Mouse (Mus musculus) heart, postnatal 0 days (tissue): ENCODE data around the gene Sipa1l3. TPM values are rescaled to one million over a fixed set of nuclear protein-coding genes. Genes with fewer than 3 reads are reported as not detected.
A peak's percentile ranks its signal among the peaks of the same experiment; 100 is the strongest.

Experiments used
- ATAC-seq: fragments of 200-750 bp; cut with Nextera tagmentation; 2 replicates; pipeline ENCODE4 v1.8.0; 2017; ENCODE audit warnings: low read depth, moderate number of reproducible peaks, moderate library complexity; ENCODE audit not compliant: insufficient read depth
- DNase-seq: peaks from one replicate; pipeline ENCODE4 v3.0.0-alpha.2; 2016; ENCODE audit warnings: low spot score
- H3K27ac ChIP-seq: fragments of 300-500 bp; sonication (generic); 2 replicates; pipeline ENCODE4 v1.5.1; 2014; ENCODE audit warnings: low read depth, mild to moderate bottlenecking
- H3K27me3 ChIP-seq: fragments of 300-500 bp; sonication (generic); 2 replicates; pipeline ENCODE4 v1.6.1; 2014; ENCODE audit warnings: low read length, mixed read lengths; ENCODE audit not compliant: control insufficient read depth, insufficient read depth
- H3K36me3 ChIP-seq: fragments of 300-500 bp; sonication (generic); replicated peaks from 2 replicates; pipeline ENCODE4 v1.6.1; 2014; ENCODE audit warnings: low read length, mixed read lengths; ENCODE audit not compliant: control insufficient read depth, insufficient read depth
- H3K4me1 ChIP-seq: fragments of 300-500 bp; sonication (generic); 2 replicates; pipeline ENCODE4 v1.6.1; 2014; ENCODE audit warnings: antibody characterized with exemption; ENCODE audit not compliant: control insufficient read depth, insufficient read depth
- H3K4me2 ChIP-seq: fragments of 300-500 bp; sonication (generic); 2 replicates; pipeline ENCODE4 v1.6.1; 2014; ENCODE audit warnings: low read depth, mild to moderate bottlenecking, low read length, moderate library complexity
- H3K4me3 ChIP-seq: fragments of 300-500 bp; sonication (generic); 2 replicates; pipeline ENCODE4 v1.5.1; 2014; ENCODE audit warnings: low read depth, low read length
- H3K9ac ChIP-seq: fragments of 300-500 bp; sonication (generic); replicated peaks from 2 replicates; pipeline ENCODE4 v1.6.1; 2014; ENCODE audit warnings: low read depth, low read length, mixed read lengths
- H3K9me3 ChIP-seq: fragments of 300-500 bp; sonication (generic); replicated peaks from 2 replicates; pipeline ENCODE4 v1.6.1; 2016; ENCODE audit warnings: low read length; ENCODE audit not compliant: control insufficient read depth
- CTCF ChIP-seq: IDR thresholded peaks from 2 replicates; pipeline ENCODE4 v1.5.1; 2016; ENCODE audit warnings: antibody characterized with exemption, control low read depth, low read depth
- EP300 ChIP-seq: IDR thresholded peaks from 2 replicates; pipeline ENCODE4 v1.6.1; 2016; ENCODE audit warnings: antibody characterized with exemption, low read depth
- WGBS: fragments of 180-500 bp; shearing (Covaris S2); extraction: QIAGEN DNeasy Blood & Tissue Kit; methylation state at CpG from one replicate; pipeline ENCODE4 v1.1.7; 2014; 5-methylcytosine and 5-hydroxymethylcytosine counted together
- polyA plus RNA-seq: library from polyadenylated mRNA; unstranded; fragments of >200 nt; fragmentation: Nextera tagmentation; extraction: Ambion mirVana; gene quantifications from 2 replicates; pipeline ENCODE4 v1.2.1, GENCODE M21; 2015
- total RNA-seq: library from RNA; depleted of rRNA; stranded (reverse); fragments of >200 nt; gene quantifications from 2 replicates; pipeline ENCODE4 v1.2.3, GENCODE M21; 2014; ENCODE audit warnings: low replicate concordance

Gene Sipa1l3
- total and polyA plus RNA-seq, 2 experiments from 2014 or later = 1.7 to 16.2 TPM

DNA sequence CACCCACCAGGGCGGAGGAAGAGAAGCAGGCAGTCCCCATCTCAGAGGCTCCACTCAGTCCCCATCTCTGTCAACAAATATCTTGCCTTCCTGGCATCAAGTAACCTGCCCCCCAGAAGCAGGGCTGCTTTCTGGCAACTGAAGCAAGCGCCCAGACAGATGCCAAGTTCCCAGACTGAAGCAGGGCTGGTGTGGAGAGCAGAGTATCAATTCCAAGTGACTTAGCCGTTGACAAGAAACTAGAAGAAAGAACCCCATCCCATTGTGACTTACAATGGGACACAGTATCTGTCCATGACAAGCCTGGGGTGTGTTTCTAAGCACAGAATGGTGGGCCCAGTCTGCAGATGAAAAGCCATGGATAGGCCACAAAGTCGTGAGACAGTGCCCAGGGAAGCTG lies 52.7 kb downstream of the Sipa1l3 start:
- H3K4me2 ChIP-seq = no peak overlapping the region
- no peak overlapping the region for H3K4me3 ChIP-seq
- WGBS = 79% methylated on average over 4 of the region's 4 CpGs
- peaks cover 93% of the 10 kb centered on the region for H3K27me3 ChIP-seq
- ATAC-seq (no peak), DNase-seq (no peak)
- no peaks in the 10 kb centered on the region for H3K9me3 ChIP-seq
- 0 out of 2 replicates have a peak, but pooled peaks cover 6% of the 10 kb centered on the region for H3K4me1 ChIP-seq
- H3K36me3 ChIP-seq = no peaks in the 10 kb centered on the region
- TF ChIP-seq CTCF (no peak), EP300 (no peak)
- no peak overlapping the region for H3K27ac ChIP-seq
- H3K9ac ChIP-seq = no peak overlapping the region

- no peak overlapping the region for H3K27ac ChIP-seq
- DNase-seq (no peak), ATAC-seq (no peak)
- 0 out of 2 replicates have a peak, but pooled peaks cover 11% of the 10 kb centered on the region for H3K4me1 ChIP-seq
- no peak overlapping the region for H3K4me2 ChIP-seq
- no peak for TF ChIP-seq CTCF
- no peak for TF ChIP-seq EP300
- H3K4me3 ChIP-seq = no peak overlapping the region
- H3K27me3 ChIP-seq = peaks cover 93% of the 10 kb centered on the region
- H3K9me3 ChIP-seq = no peaks in the 10 kb centered on the region
- H3K9ac ChIP-seq = no peak overlapping the region
- 85% methylated on average over 3 of the region's 3 CpGs for WGBS
- H3K36me3 ChIP-seq = no peaks in the 10 kb centered on the region
Observed at GRCm38 (mm10) chr7:29462820-29463219, 55.6 kb downstream of the Sipa1l3 start.

DNA sequence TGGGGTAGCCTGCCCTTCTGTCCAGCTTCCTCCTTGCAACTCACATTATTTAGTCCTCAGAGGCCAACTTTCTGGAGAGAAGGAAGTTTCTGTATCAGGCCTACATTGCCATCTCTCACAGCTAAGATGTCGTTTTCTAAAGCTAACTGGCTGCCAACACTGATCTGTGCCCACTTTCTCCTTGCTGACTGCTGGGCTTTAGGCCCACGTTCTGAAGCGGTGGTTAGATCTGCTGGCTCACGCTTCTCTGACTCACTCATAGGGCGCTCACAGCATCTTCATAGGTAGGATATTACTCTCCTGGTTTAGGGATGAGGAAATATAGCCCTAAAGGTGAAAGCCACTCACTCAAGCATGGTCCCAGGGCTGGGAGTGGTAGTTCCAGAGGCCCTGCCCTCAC lies 56.3 kb downstream of the Sipa1l3 start:
- no peak overlapping the region for H3K9ac ChIP-seq
- WGBS = 66% methylated on average over 5 of the region's 5 CpGs
- DNase-seq (no peak), ATAC-seq (no peak)
- no peak overlapping the region for H3K27ac ChIP-seq
- no peak overlapping the region for H3K4me3 ChIP-seq
- H3K9me3 ChIP-seq = no peaks in the 10 kb centered on the region
- TF ChIP-seq CTCF = no peak
- no peak for TF ChIP-seq EP300
- peaks cover 93% of the 10 kb centered on the region for H3K27me3 ChIP-seq
- no peaks in the 10 kb centered on the region for H3K36me3 ChIP-seq
- no peak overlapping the region for H3K4me2 ChIP-seq
- 0 out of 2 replicates have a peak, but pooled peaks cover 12% of the 10 kb centered on the region for H3K4me1 ChIP-seq

DNA sequence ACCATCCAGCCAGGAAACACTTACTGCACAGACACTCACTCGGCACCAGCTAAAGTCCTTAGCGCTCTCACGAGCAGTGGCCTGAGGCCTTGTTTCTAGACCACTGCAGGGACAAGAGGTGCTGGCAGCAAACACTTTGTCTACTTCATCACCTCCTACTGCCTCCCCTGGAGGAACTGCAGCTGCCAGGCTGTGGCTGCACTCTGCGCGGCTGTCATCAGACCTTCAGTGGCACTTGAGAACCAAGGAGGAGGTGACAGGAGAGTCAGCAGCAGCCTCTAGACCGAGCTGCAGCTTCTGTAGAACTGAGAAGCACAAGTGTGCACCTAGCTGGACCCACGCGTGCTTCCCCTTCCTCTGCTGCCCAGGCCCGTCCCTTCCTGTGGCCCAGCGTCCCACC lies 56.9 kb downstream of the Sipa1l3 start:
- 0 out of 2 replicates have a peak, but pooled peaks cover 12% of the 10 kb centered on the region for H3K4me1 ChIP-seq
- no peak overlapping the region for H3K4me2 ChIP-seq
- 24% methylated on average over 10 of the region's 10 CpGs for WGBS
- DNase-seq (peak; percentile 83), ATAC-seq (peak; percentile 86)
- no peaks in the 10 kb centered on the region for H3K9me3 ChIP-seq
- TF ChIP-seq CTCF (no peak), EP300 (no peak)
- H3K36me3 ChIP-seq = no peaks in the 10 kb centered on the region
- H3K9ac ChIP-seq = no peak overlapping the region
- peaks cover 93% of the 10 kb centered on the region for H3K27me3 ChIP-seq
- no peak overlapping the region for H3K4me3 ChIP-seq
- 0 out of 2 replicates have a peak overlapping the region, but pooled peaks have one; percentile 7 for H3K27ac ChIP-seq

DNA sequence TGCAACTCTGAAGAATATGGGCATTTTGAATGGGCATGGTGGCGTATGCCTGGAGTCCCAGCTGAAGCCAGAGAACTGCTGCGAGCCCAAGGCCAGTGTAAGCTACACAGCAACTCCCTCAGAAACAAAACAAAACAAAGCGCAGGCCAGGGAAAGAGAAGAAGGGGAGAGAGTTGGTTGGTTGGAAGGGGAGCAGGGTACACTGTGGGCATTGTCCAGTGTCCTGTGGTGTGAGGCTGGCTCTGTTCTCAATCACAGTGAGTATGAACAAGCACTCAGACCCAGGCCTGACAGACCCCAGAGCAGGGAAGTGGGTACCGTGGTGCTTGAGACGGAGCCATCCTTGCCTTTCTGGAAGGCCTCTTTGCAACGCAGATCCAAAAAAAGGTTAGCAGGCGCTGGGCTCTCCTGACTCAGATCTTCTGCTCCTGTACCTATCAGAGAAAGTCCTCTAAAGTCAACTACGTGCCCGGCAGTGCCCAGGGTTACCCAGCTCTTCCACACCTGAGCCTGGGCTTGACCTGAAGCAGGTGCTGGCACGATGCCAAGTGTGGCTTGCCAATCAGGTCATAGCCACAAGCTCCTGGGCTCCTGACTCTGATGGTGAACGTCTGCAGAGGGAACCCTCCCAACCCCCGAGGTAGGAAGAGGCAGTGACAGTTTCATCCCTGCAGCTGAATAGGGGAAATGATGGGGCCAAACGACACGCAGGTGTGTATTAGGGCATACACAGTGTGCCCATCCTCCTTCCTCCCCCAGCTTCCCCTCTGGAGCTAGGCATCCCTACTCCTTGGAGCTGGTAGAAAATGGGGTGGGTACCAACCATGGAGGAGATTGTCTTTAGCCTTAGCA lies 59.3 kb downstream of the Sipa1l3 start:
- DNase-seq (no peak), ATAC-seq (no peak)
- Histone ChIP-seq H3K27me3 (peaks cover 92% of the 10 kb centered on the region), H3K4me1 (0 out of 2 replicates have a peak, but pooled peaks cover 12% of the 10 kb centered on the region), H3K9me3 (no peaks in the 10 kb centered on the region), H3K9ac (no peak overlapping the region), H3K36me3 (no peaks in the 10 kb centered on the region), H3K4me2 (no peak overlapping the region), H3K4me3 (no peak overlapping the region), H3K27ac (no peak overlapping the region)
- 82% methylated on average over 14 of the region's 14 CpGs for WGBS
- TF ChIP-seq EP300 = no peak
